Mouse (Mus musculus) CH12.LX (cell line): ENCODE data around the gene Zcchc7.

Experiments
- CHD1 ChIP-seq: IDR thresholded peaks from 2 replicates; pipeline ENCODE4 v1.6.1; 2012; ENCODE audit warnings: low read depth, low read length, improper control_type of control experiment, inconsistent platforms
- CHD2 ChIP-seq: IDR thresholded peaks from 2 replicates; pipeline ENCODE4 v1.6.1; 2011; ENCODE audit warnings: low read length, improper control_type of control experiment
- CTCF ChIP-seq, 2 experiments: IDR thresholded peaks in 1 of 2; conservative IDR thresholded peaks in 1 of 2; 2 replicates each; pipeline ENCODE4 v1.5.1; 2011 to 2012; ENCODE audit warnings: low read depth in 2 of 2, low read length in 2 of 2, improper control_type of control experiment in 1 of 2, inconsistent platforms in 1 of 2, mild to moderate bottlenecking in 1 of 2, moderate library complexity in 1 of 2
- E2F4 ChIP-seq: IDR thresholded peaks from 2 replicates; pipeline ENCODE4 v1.6.1; 2011; ENCODE audit warnings: low read depth, low read length, improper control_type of control experiment; ENCODE audit not compliant: insufficient replicate concordance
- ELF1 ChIP-seq: IDR thresholded peaks from 2 replicates; pipeline ENCODE4 v1.6.1; 2014; ENCODE audit warnings: low read depth, mild to moderate bottlenecking, inconsistent platforms, low read length, improper control_type of control experiment
- EP300 ChIP-seq: IDR thresholded peaks from 2 replicates; pipeline ENCODE4 v1.6.1; 2011; ENCODE audit warnings: low read length, improper control_type of control experiment
- HCFC1 ChIP-seq: IDR thresholded peaks from 2 replicates; pipeline ENCODE4 v1.6.1; 2012; ENCODE audit warnings: low read depth, mild to moderate bottlenecking, inconsistent platforms, low read length, improper control_type of control experiment
- MYC ChIP-seq: IDR thresholded peaks from 2 replicates; pipeline ENCODE4 v1.6.1; 2011; ENCODE audit warnings: low read depth, mild to moderate bottlenecking, improper control_type of control experiment, low read length
- POLR2A ChIP-seq: IDR thresholded peaks from 2 replicates; pipeline ENCODE4 v1.6.1; 2011; ENCODE audit warnings: low read depth, mild to moderate bottlenecking, improper control_type of control experiment, low read length
- RAD21 ChIP-seq: IDR thresholded peaks from 2 replicates; pipeline ENCODE4 v1.6.1; 2011; ENCODE audit warnings: low read depth, mild to moderate bottlenecking, low read length, improper control_type of control experiment, moderate library complexity
- RCOR1 ChIP-seq: conservative IDR thresholded peaks from 2 replicates; pipeline ENCODE4 v1.6.1; 2012; ENCODE audit warnings: low read depth, mild to moderate bottlenecking, inconsistent platforms, low read length, improper control_type of control experiment
- TBP ChIP-seq: conservative IDR thresholded peaks from 2 replicates; pipeline ENCODE4 v1.6.1; 2011; ENCODE audit warnings: low read depth, low read length, improper control_type of control experiment
- ZC3H11A ChIP-seq: IDR thresholded peaks from 2 replicates; pipeline ENCODE4 v1.6.1; 2012; ENCODE audit warnings: low read depth, mild to moderate bottlenecking, inconsistent platforms, low read length, improper control_type of control experiment
- ZNF384 ChIP-seq: IDR thresholded peaks from 2 replicates; pipeline ENCODE4 v1.6.1; 2012; ENCODE audit warnings: low read depth, low read length, improper control_type of control experiment, inconsistent platforms

- TF ChIP-seq CTCF (conservative IDR thresholded peaks at IDR 0.05 in 1 of 2, IDR thresholded peaks at IDR 0.05 in 1 of 2; ENCODE audit: low read depth in 2 of 2, low read length in 2 of 2) (no peak), EP300 (no peak), CHD1 (no peak), RCOR1 (no peak), RAD21 (no peak), HCFC1 (no peak), POLR2A (no peak), TBP (no peak), E2F4 (no peak), ZC3H11A (no peak), MYC (no peak), ELF1 (no peak), ZNF384 (no peak), CHD2 (no peak)
These were observed 41.5 kb upstream of the Zcchc7 start for GRCm38 (mm10) chr4:44714111-44714621.
